Mouse (Mus musculus): ENCODE data around the gene Tspan4. TPM values are rescaled to one million over a fixed set of nuclear protein-coding genes. Genes with fewer than 3 reads are reported as not detected.

Tspan4 gene
- polyA plus RNA-seq, 1 experiment from 2014 or later, result 21.2 TPM

DNA sequence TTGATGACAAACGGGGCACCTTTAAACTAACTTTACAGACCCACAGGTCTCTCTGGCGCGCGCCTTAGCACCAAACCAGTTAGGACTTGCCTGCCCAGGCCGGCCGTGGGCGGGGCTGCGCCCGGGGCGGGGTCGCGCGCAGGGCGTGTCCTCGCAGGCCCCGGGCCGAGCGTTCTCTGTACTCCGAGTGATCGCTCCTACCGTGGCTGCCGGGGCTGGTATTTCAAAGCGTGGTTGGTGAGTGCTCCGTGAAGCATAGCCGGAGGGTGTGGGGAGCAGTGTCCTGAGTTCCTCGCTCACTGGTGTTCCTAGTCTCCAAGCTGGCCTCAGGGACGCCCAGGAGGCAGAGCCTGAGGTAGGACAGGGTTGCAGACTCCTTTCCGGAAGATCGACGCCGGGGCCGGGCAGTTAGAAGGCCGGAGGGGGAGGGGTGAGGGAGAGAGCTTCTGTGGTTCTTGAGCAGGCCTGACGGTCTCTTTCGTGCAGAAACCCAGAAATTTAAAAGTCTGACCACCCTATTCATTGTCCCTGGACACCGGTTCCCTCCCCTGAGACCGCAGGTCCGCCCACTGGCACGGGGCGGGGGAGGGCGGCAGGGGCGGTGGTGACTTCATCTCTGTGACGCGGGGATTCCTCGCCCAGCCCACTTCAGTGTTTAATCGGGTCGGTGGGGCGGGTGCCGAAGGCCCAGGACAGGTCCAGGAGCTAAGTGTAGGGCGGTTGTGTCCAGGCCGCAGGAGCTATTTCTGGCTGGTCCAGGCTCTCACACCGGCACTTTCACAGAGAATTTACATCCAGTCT lies 7.6 kb upstream of the Tspan4 start, which contains the start of gene Cd151:
Gene Cd151, plus strand, starts transcription at position 163 of the 801 bp plus-strand sequence.
- H3K9ac ChIP-seq (ENCODE audit: low read length), result peak within 1 kb of the TSS; percentile 55
- WGBS, result under 1% methylated on average over 52 of the region's 52 CpGs
- H3K4me3 ChIP-seq (ENCODE audit: low read depth, low read length), result peak within 1 kb of the TSS; percentile 60
- H3K36me3 ChIP-seq (ENCODE audit: control insufficient read depth, insufficient read depth, low read length), result peaks cover 26% of the 10 kb centered on the region
- peak; percentile 59 for ATAC-seq (ENCODE audit: insufficient number of reproducible peaks, low FRiP score, low TSS enrichment, low read depth)
- H3K27ac ChIP-seq (replicated peaks; ENCODE audit: low read depth, low read length), result no peak within 1 kb of the TSS; the same call in 1 of the 2 replicates
- H3K27me3 ChIP-seq (ENCODE audit: control insufficient read depth, insufficient read depth, low read length), result peaks cover 22% of the 10 kb centered on the region
- peaks cover 32% of the 10 kb centered on the region for H3K4me1 ChIP-seq (ENCODE audit: control insufficient read depth, insufficient read depth, low read length)
- no peaks in the 10 kb centered on the region for H3K9me3 ChIP-seq (ENCODE audit: control insufficient read depth, low read length)
- H3K4me2 ChIP-seq (ENCODE audit: low read depth, severe bottlenecking), result peak within 1 kb of the TSS; percentile 78
- DNase-seq (ENCODE audit: low spot score), result peak; percentile 91

DNA sequence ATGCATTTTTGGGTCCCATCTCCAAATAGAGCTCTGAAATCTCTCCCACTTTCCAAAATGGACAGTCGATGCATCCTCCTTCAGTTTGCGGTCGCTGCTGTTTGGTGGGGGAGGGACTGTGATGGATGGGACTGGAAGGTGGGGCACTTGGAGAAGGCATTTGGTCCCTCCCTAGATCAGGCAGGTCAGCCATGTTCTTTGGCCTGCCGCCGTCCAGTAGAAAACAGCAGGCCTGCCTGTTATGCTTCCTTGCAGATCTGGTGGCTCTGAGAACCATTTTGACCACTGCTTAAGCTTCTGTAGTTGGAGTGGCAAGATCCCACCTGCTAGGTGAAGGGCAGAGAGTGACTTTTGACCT lies 6.9 kb upstream of the Tspan4 start:
- no peak for DNase-seq (ENCODE audit: low spot score)
- H3K9me3 ChIP-seq (ENCODE audit: control insufficient read depth, low read length), result no peaks in the 10 kb centered on the region
- peak overlapping the region; percentile 60 for H3K4me3 ChIP-seq (ENCODE audit: low read depth, low read length)
- peaks cover 30% of the 10 kb centered on the region for H3K36me3 ChIP-seq (ENCODE audit: control insufficient read depth, insufficient read depth, low read length)
- WGBS, result 17% methylated on average over 5 of the region's 5 CpGs
- H3K27ac ChIP-seq (replicated peaks; ENCODE audit: low read depth, low read length), result peak overlapping the region; percentile 56; the same call in 1 of the 2 replicates
- H3K27me3 ChIP-seq (ENCODE audit: control insufficient read depth, insufficient read depth, low read length), result peaks cover 18% of the 10 kb centered on the region
- ATAC-seq (ENCODE audit: insufficient number of reproducible peaks, low FRiP score, low TSS enrichment, low read depth), result no peak
- H3K9ac ChIP-seq (ENCODE audit: low read length), result peak overlapping the region; percentile 55
- peak overlapping the region; percentile 78 for H3K4me2 ChIP-seq (ENCODE audit: low read depth, severe bottlenecking)
- peaks cover 29% of the 10 kb centered on the region for H3K4me1 ChIP-seq (ENCODE audit: control insufficient read depth, insufficient read depth, low read length)

DNA sequence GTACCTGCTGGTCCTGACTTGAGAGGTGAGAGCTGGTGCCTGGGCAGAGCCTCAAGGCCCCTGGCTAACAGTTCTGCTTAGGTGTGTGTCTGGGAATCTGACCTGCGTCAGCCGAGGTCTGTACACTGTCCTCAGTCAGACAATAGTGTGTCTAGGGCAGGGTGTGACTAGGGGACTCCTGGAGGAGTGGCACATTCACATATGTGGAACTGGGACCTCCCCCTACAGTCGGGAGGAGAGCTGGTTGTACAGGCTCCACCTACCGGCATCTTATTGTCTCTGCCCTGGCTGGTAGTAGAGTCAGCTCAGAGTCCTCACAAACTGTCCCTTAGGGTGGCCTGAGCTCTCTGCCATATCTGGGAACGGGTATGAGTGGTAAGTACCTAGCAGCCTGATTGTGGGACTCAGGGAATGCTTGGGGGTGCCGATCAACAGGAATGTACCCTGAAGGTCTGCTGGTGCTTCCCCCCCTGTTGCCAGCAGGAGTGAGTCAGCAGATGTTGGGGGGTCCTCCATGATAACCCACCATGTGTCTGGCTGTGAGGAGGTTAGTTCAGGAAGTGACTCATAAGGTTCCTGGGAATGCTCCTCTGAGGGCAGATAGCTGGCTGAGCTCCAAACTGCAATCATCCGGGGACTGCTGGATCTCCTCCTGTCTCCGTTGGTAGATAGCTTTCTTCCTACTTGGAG lies 6.4 kb upstream of the Tspan4 start:
- H3K4me3 ChIP-seq (ENCODE audit: low read depth, low read length), result peak overlapping the region; percentile 60
- H3K27me3 ChIP-seq (ENCODE audit: control insufficient read depth, insufficient read depth, low read length), result peaks cover 13% of the 10 kb centered on the region
- peak overlapping the region; percentile 56; the same call in 1 of the 2 replicates for H3K27ac ChIP-seq (replicated peaks; ENCODE audit: low read depth, low read length)
- H3K4me2 ChIP-seq (ENCODE audit: low read depth, severe bottlenecking), result peak overlapping the region; percentile 78
- H3K4me1 ChIP-seq (ENCODE audit: control insufficient read depth, insufficient read depth, low read length), result peaks cover 28% of the 10 kb centered on the region
- H3K9me3 ChIP-seq (ENCODE audit: control insufficient read depth, low read length), result no peaks in the 10 kb centered on the region
- peak overlapping the region; percentile 55 for H3K9ac ChIP-seq (ENCODE audit: low read length)
- ATAC-seq (ENCODE audit: insufficient number of reproducible peaks, low FRiP score, low TSS enrichment, low read depth), result peak; percentile 61
- peak; percentile 63 for DNase-seq (ENCODE audit: low spot score)
- WGBS, result 27% methylated on average over 8 of the region's 8 CpGs
- H3K36me3 ChIP-seq (ENCODE audit: control insufficient read depth, insufficient read depth, low read length), result peaks cover 30% of the 10 kb centered on the region

DNA sequence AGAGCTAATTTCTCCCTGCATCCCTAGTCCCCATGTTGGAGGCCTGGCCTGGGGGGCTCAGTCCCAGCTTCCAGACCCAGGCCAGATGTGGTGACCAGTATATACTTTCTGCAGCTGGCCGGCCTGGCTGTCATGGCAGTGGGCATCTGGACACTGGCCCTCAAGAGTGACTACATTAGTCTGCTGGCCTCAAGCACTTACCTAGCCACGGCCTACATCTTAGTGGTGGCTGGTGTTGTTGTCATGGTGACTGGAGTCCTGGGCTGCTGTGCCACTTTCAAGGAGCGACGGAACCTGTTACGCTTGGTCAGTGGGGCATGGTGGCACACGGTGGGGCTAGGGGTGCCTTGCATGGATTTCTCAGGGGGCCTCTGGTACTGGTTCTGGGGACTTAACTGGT lies 5.7 kb upstream of the Tspan4 start:
- WGBS, result 89% methylated on average over 6 of the region's 6 CpGs
- Histone ChIP-seq H3K4me1 (ENCODE audit: control insufficient read depth, insufficient read depth, low read length) (peaks cover 33% of the 10 kb centered on the region), H3K36me3 (ENCODE audit: control insufficient read depth, insufficient read depth, low read length) (peaks cover 30% of the 10 kb centered on the region), H3K4me3 (ENCODE audit: low read depth, low read length) (no peak overlapping the region), H3K27me3 (ENCODE audit: control insufficient read depth, insufficient read depth, low read length) (peaks cover 6% of the 10 kb centered on the region), H3K9me3 (ENCODE audit: control insufficient read depth, low read length) (no peaks in the 10 kb centered on the region), H3K9ac (ENCODE audit: low read length) (peak overlapping the region; percentile 55), H3K27ac (replicated peaks; ENCODE audit: low read depth, low read length) (no peak overlapping the region), H3K4me2 (ENCODE audit: low read depth, severe bottlenecking) (peak overlapping the region; percentile 78; the same call in 1 of the 2 replicates)
- ATAC-seq (ENCODE audit: insufficient number of reproducible peaks, low FRiP score, low TSS enrichment, low read depth), result no peak
- DNase-seq (ENCODE audit: low spot score), result no peak

DNA sequence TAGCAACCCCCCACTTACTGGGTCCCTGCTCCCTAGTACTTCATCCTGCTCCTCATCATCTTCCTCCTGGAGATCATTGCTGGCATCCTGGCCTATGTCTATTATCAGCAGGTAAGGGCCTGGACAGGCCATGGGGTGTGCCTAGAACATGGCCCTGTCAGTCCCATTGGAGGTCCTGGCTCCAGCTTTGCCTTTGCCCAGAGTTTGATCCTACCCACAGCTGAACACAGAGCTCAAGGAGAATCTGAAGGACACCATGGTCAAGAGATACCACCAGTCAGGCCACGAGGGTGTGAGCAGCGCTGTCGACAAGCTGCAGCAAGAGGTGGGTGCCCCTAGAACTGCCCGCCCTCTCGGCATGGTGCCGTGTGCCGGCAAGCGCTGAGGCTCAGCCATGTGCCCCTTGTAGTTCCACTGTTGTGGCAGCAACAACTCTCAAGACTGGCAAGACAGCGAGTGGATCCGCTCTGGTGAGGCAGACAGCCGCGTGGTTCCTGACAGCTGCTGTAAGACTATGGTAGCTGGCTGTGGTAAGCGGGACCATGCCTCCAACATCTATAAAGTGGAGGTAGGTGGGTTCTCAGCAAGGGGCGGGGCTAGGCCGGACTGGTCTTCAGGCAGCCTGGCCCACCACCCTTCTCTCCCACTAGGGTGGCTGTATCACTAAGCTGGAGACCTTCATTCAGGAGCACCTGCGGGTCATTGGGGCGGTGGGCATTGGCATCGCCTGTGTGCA lies 5.0 kb upstream of the Tspan4 start:
- WGBS, result 87% methylated on average over 18 of the region's 18 CpGs
- ATAC-seq (ENCODE audit: insufficient number of reproducible peaks, low FRiP score, low TSS enrichment, low read depth) (no peak), DNase-seq (ENCODE audit: low spot score) (no peak)
- H3K27me3 ChIP-seq (ENCODE audit: control insufficient read depth, insufficient read depth, low read length), result peaks cover under 1% of the 10 kb centered on the region; the same call in 1 of the 2 replicates
- peaks cover 30% of the 10 kb centered on the region for H3K36me3 ChIP-seq (ENCODE audit: control insufficient read depth, insufficient read depth, low read length)
- H3K4me3 ChIP-seq (ENCODE audit: low read depth, low read length), result no peak overlapping the region
- no peak overlapping the region for H3K27ac ChIP-seq (replicated peaks; ENCODE audit: low read depth, low read length)
- no peaks in the 10 kb centered on the region for H3K9me3 ChIP-seq (ENCODE audit: control insufficient read depth, low read length)
- peaks cover 30% of the 10 kb centered on the region for H3K4me1 ChIP-seq (ENCODE audit: control insufficient read depth, insufficient read depth, low read length)
- no peak overlapping the region for H3K9ac ChIP-seq (ENCODE audit: low read length)
- H3K4me2 ChIP-seq (ENCODE audit: low read depth, severe bottlenecking), result no peak overlapping the region

DNA sequence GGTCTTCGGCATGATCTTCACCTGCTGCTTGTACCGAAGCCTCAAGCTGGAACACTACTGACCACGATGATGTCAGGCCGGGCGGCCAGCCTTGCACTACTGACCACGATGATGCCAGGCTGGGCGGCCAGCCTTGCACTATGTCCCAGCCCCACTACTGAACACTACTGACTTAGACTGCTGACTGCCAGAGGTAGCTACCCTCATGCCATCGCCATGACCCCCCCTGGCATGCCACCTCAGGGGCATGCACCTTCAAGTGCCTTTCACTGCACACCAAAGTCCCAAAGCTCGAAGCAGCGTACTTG lies 4.4 kb upstream of the Tspan4 start:
- Histone ChIP-seq H3K27me3 (ENCODE audit: control insufficient read depth, insufficient read depth, low read length) (no peaks in the 10 kb centered on the region), H3K4me3 (ENCODE audit: low read depth, low read length) (no peak overlapping the region), H3K9me3 (ENCODE audit: control insufficient read depth, low read length) (no peaks in the 10 kb centered on the region), H3K36me3 (ENCODE audit: control insufficient read depth, insufficient read depth, low read length) (peaks cover 30% of the 10 kb centered on the region), H3K27ac (replicated peaks; ENCODE audit: low read depth, low read length) (no peak overlapping the region), H3K4me2 (ENCODE audit: low read depth, severe bottlenecking) (no peak overlapping the region), H3K9ac (ENCODE audit: low read length) (no peak overlapping the region), H3K4me1 (ENCODE audit: control insufficient read depth, insufficient read depth, low read length) (peaks cover 27% of the 10 kb centered on the region)
- DNase-seq (ENCODE audit: low spot score) (no peak), ATAC-seq (ENCODE audit: insufficient number of reproducible peaks, low FRiP score, low TSS enrichment, low read depth) (no peak)
- 93% methylated on average over 10 of the region's 10 CpGs for WGBS

DNA sequence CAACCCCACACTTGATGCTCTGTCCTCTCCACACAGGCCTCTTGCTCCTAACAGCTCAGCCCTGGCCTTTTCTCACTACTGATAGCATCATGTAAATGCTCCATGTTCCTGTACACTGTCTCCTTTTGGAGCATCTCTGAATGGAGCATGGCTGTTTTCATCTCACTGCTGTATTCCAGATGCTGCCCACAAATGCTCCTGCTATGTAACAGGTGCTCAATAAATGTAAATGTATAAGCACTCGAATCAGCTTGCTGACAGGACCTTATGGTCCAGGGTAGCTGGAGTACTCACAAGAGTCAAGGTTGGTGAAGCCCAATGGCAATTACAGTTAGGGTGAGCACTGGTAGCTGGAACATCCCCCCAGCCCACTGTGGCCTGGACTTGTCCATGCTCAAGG lies 3.8 kb upstream of the Tspan4 start:
- Histone ChIP-seq H3K27me3 (ENCODE audit: control insufficient read depth, insufficient read depth, low read length) (no peaks in the 10 kb centered on the region), H3K4me1 (ENCODE audit: control insufficient read depth, insufficient read depth, low read length) (peaks cover 34% of the 10 kb centered on the region), H3K9me3 (ENCODE audit: control insufficient read depth, low read length) (no peaks in the 10 kb centered on the region), H3K4me2 (ENCODE audit: low read depth, severe bottlenecking) (no peak overlapping the region), H3K27ac (replicated peaks; ENCODE audit: low read depth, low read length) (no peak overlapping the region), H3K9ac (ENCODE audit: low read length) (no peak overlapping the region), H3K36me3 (ENCODE audit: control insufficient read depth, insufficient read depth, low read length) (peaks cover 30% of the 10 kb centered on the region), H3K4me3 (ENCODE audit: low read depth, low read length) (no peak overlapping the region)
- DNase-seq (ENCODE audit: low spot score) (no peak), ATAC-seq (ENCODE audit: insufficient number of reproducible peaks, low FRiP score, low TSS enrichment, low read depth) (no peak)
- WGBS, result 83% methylated on average over 1 of the region's 1 CpGs

DNA sequence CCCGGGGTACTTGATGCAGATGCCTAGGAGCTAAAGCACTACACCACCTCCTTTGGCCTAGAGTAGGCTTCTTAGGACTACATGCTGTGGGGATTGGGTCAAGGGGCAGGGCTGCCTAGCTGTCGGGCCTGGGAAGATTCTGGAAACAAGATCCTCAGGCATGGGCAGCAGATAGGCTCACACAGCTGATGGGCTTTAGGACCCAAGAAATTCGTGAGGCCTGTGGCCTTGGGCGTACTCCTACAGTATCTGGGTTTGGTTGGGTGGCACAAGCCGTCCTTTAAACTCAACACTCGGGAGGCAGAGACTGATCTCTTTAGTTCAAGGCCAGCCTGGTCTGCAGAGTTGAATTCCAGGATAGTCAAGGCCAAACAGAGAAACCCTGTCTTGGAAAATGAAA lies 2.8 kb upstream of the Tspan4 start:
- Histone ChIP-seq H3K27ac (replicated peaks; ENCODE audit: low read depth, low read length) (no peak overlapping the region), H3K4me3 (ENCODE audit: low read depth, low read length) (no peak overlapping the region), H3K4me1 (ENCODE audit: control insufficient read depth, insufficient read depth, low read length) (peaks cover 34% of the 10 kb centered on the region), H3K4me2 (ENCODE audit: low read depth, severe bottlenecking) (no peak overlapping the region), H3K27me3 (ENCODE audit: control insufficient read depth, insufficient read depth, low read length) (no peaks in the 10 kb centered on the region), H3K9ac (ENCODE audit: low read length) (no peak overlapping the region), H3K9me3 (ENCODE audit: control insufficient read depth, low read length) (no peaks in the 10 kb centered on the region), H3K36me3 (ENCODE audit: control insufficient read depth, insufficient read depth, low read length) (peaks cover 30% of the 10 kb centered on the region)
- no peak for ATAC-seq (ENCODE audit: insufficient number of reproducible peaks, low FRiP score, low TSS enrichment, low read depth)
- 87% methylated on average over 6 of the region's 6 CpGs for WGBS
- DNase-seq (ENCODE audit: low spot score), result no peak

Measured in limb, embryonic 11.5 days (tissue).